Mouse (Mus musculus) embryonic facial prominence, embryonic 14.5 days (tissue): Measurements from ENCODE around the gene Vat1l. TPM values are rescaled to one million over a fixed set of nuclear protein-coding genes. Genes with fewer than 3 reads are reported as not detected.
A peak's percentile ranks its signal among the peaks of the same experiment; 100 is the strongest.

Experiments used
- ATAC-seq: fragments of 200-750 bp; cut with Nextera tagmentation; 2 replicates; pipeline ENCODE4 v1.8.0; 2017; ENCODE audit warnings: low read depth, moderate number of reproducible peaks, moderate TSS enrichment
- DNase-seq: peaks from one replicate; pipeline ENCODE4 v3.0.0-alpha.2; 2015; ENCODE audit warnings: low spot score
- H3K27ac ChIP-seq: fragments of 300-500 bp; sonication (generic); replicated peaks from 2 replicates; pipeline ENCODE4 v1.5.1; 2014; ENCODE audit warnings: low read depth, mild to moderate bottlenecking, low read length, moderate library complexity
- H3K27me3 ChIP-seq: fragments of 300-500 bp; sonication (generic); replicated peaks from 2 replicates; pipeline ENCODE4 v1.6.1; 2014; ENCODE audit warnings: low read length; ENCODE audit not compliant: control insufficient read depth, insufficient read depth
- H3K36me3 ChIP-seq: fragments of 300-500 bp; sonication (generic); 2 replicates; pipeline ENCODE4 v1.6.1; 2014; ENCODE audit warnings: low read length, mixed read lengths; ENCODE audit not compliant: control insufficient read depth, insufficient read depth
- H3K4me1 ChIP-seq: fragments of 300-500 bp; sonication (generic); 2 replicates; pipeline ENCODE4 v1.6.1; 2014; ENCODE audit warnings: antibody characterized with exemption, low read length; ENCODE audit not compliant: control insufficient read depth, insufficient read depth
- H3K4me2 ChIP-seq: fragments of 300-500 bp; sonication (generic); 2 replicates; pipeline ENCODE4 v1.6.1; 2014; ENCODE audit warnings: low read depth, mild to moderate bottlenecking, low read length, moderate library complexity, mixed read lengths
- H3K4me3 ChIP-seq: fragments of 300-500 bp; sonication (generic); 2 replicates; pipeline ENCODE4 v1.5.1; 2014; ENCODE audit warnings: low read depth, mild to moderate bottlenecking, low read length
- H3K9ac ChIP-seq: fragments of 300-500 bp; sonication (generic); 2 replicates; pipeline ENCODE4 v1.6.1; 2014; ENCODE audit warnings: low read depth, mild to moderate bottlenecking, low read length, moderate library complexity, mixed read lengths
- H3K9me3 ChIP-seq: fragments of 300-500 bp; sonication (generic); 2 replicates; pipeline ENCODE4 v1.6.1; 2016; ENCODE audit warnings: low read length; ENCODE audit not compliant: control insufficient read depth
- WGBS: fragments of 180-500 bp; shearing (Covaris S2); extraction: QIAGEN DNeasy Blood & Tissue Kit; methylation state at CpG from one replicate; pipeline ENCODE4 v1.1.7; 2014; 5-methylcytosine and 5-hydroxymethylcytosine counted together
- polyA plus RNA-seq: library from polyadenylated mRNA; unstranded; fragments of >200 nt; fragmentation: Nextera tagmentation; extraction: Ambion mirVana; gene quantifications from 2 replicates; pipeline ENCODE4 v1.2.1, GENCODE M21; 2014

The Vat1l gene
- polyA plus RNA-seq, 1 experiment from 2014 or later: 5.0 TPM

GRCm38 (mm10) chr8:114206421-114206983, 1.1 kb downstream of the Vat1l start:
- H3K4me2 ChIP-seq: peak overlapping the region; percentile 83
- DNase-seq: no peak

GRCm38 (mm10) chr8:114207026-114207425, 1.6 kb downstream of the Vat1l start:
- peaks cover 27% of the 10 kb centered on the region for H3K27me3 ChIP-seq
- 35% methylated on average over 4 of the region's 4 CpGs for WGBS

More at GRCm38 (mm10) chr8:114206421-114206983, 1.1 kb downstream of the Vat1l start:
- H3K4me3 ChIP-seq: peak overlapping the region; percentile 52
- no peak overlapping the region for H3K27ac ChIP-seq
- peaks cover 4% of the 10 kb centered on the region; the same call in 1 of the 2 replicates for H3K4me1 ChIP-seq
- H3K9me3 ChIP-seq: no peaks in the 10 kb centered on the region
- H3K9ac ChIP-seq: no peak overlapping the region
- WGBS: 4% methylated on average over 8 of the region's 8 CpGs
- peaks cover 27% of the 10 kb centered on the region for H3K27me3 ChIP-seq
- no peaks in the 10 kb centered on the region for H3K36me3 ChIP-seq
- no peak for ATAC-seq

GRCm38 (mm10) chr8:114220779-114221178, 15.4 kb downstream of the Vat1l start:
- Histone ChIP-seq H3K9me3 (no peaks in the 10 kb centered on the region), H3K27me3 (no peaks in the 10 kb centered on the region), H3K36me3 (no peaks in the 10 kb centered on the region), H3K4me1 (no peaks in the 10 kb centered on the region), H3K27ac (no peak overlapping the region), H3K9ac (no peak overlapping the region), H3K4me3 (no peak overlapping the region), H3K4me2 (no peak overlapping the region)
- WGBS: 86% methylated on average over 3 of the region's 3 CpGs
- ATAC-seq (no peak), DNase-seq (peak; percentile 49)

More at GRCm38 (mm10) chr8:114207026-114207425, 1.6 kb downstream of the Vat1l start:
- peaks cover 4% of the 10 kb centered on the region; the same call in 1 of the 2 replicates for H3K4me1 ChIP-seq
- H3K27ac ChIP-seq: no peak overlapping the region
- DNase-seq: no peak
- no peaks in the 10 kb centered on the region for H3K36me3 ChIP-seq
- peak overlapping the region; percentile 83 for H3K4me2 ChIP-seq
- ATAC-seq: no peak
- peak overlapping the region; percentile 52; the same call in 1 of the 2 replicates for H3K4me3 ChIP-seq
- no peaks in the 10 kb centered on the region for H3K9me3 ChIP-seq
- no peak overlapping the region for H3K9ac ChIP-seq

GRCm38 (mm10) chr8:114222001-114222400, 16.6 kb downstream of the Vat1l start:
- no peaks in the 10 kb centered on the region for H3K27me3 ChIP-seq
- H3K27ac ChIP-seq: no peak overlapping the region
- DNase-seq: no peak
- H3K4me2 ChIP-seq: no peak overlapping the region
- no peak overlapping the region for H3K9ac ChIP-seq
- no peaks in the 10 kb centered on the region for H3K36me3 ChIP-seq
- ATAC-seq: no peak
- WGBS: 79% methylated on average over 2 of the region's 2 CpGs
- no peaks in the 10 kb centered on the region for H3K9me3 ChIP-seq
- H3K4me1 ChIP-seq: no peaks in the 10 kb centered on the region
- no peak overlapping the region for H3K4me3 ChIP-seq

- DNase-seq: no peak
- Histone ChIP-seq H3K27me3 (no peaks in the 10 kb centered on the region), H3K36me3 (no peaks in the 10 kb centered on the region), H3K9me3 (no peaks in the 10 kb centered on the region), H3K4me1 (no peaks in the 10 kb centered on the region), H3K4me3 (no peak overlapping the region), H3K27ac (no peak overlapping the region), H3K9ac (no peak overlapping the region), H3K4me2 (no peak overlapping the region)
- ATAC-seq: no peak
- 88% methylated on average over 2 of the region's 2 CpGs for WGBS
These were observed 18.6 kb downstream of the Vat1l start for GRCm38 (mm10) chr8:114224001-114224400.

- DNase-seq (no peak), ATAC-seq (no peak)
- Histone ChIP-seq H3K27ac (no peak overlapping the region), H3K9ac (no peak overlapping the region), H3K9me3 (no peaks in the 10 kb centered on the region), H3K4me2 (no peak overlapping the region), H3K4me3 (no peak overlapping the region), H3K4me1 (no peaks in the 10 kb centered on the region), H3K36me3 (no peaks in the 10 kb centered on the region), H3K27me3 (no peaks in the 10 kb centered on the region)
- 78% methylated on average over 3 of the region's 3 CpGs for WGBS
These were observed 46.1 kb downstream of the Vat1l start for GRCm38 (mm10) chr8:114251321-114252065.

DNA sequence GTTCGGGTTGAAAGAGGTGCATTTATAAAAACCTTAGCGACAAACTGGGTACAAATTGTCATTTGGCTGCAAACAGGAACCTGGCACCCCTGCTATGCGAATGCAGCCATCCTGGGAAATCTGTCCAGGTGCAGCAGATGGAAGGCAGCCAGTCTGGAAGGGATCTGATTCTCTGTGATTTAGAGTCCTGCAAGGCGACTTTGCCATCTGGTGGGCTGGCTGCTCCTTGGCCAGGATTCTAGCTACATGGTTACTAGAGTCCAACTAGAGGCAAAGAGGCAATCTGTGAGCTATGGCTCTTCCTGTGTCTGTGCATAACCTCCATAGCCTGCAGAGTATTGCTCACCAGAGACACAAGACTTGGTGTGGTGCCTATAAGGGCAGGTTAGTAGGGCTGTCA, 53.3 kb downstream of the Vat1l start:
- DNase-seq (no peak), ATAC-seq (no peak)
- Histone ChIP-seq H3K36me3 (no peaks in the 10 kb centered on the region), H3K9me3 (no peaks in the 10 kb centered on the region), H3K4me3 (no peak overlapping the region), H3K27ac (no peak overlapping the region), H3K9ac (no peak overlapping the region), H3K4me1 (no peaks in the 10 kb centered on the region), H3K4me2 (no peak overlapping the region), H3K27me3 (no peaks in the 10 kb centered on the region)
- 80% methylated on average over 4 of the region's 4 CpGs for WGBS

DNA sequence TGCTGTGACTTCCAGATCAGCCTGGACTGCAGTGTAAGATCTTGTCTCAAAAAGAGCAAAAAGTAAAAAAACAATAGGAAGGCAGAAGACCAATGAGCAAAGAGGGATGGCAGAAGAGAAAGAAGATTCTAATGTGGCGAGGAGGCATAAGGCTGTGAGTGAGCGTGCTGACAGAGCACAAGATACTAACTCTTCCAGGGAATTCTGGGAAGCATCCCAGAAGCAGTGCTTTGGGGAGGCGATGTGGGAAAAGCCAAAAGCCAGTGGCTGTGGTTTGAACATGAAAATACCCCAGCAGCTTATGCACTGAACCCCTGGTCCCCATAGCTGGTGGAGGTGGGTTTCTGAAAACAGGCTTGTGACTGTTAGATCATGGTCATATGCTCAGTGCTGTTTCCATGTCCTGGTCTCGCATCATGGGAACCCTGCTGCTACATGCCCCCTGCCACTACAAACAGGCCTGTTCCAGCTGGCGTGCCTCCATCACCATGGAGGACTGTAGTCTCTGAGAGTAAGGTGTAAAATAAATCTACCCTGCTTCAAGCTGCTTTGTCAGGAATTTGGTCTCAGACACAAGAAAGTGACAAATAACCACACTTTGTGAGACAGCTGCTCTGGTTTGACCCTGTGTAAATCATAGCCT, 54.4 kb downstream of the Vat1l start:
- DNase-seq: no peak
- Histone ChIP-seq H3K4me1 (no peaks in the 10 kb centered on the region), H3K9me3 (no peaks in the 10 kb centered on the region), H3K27ac (no peak overlapping the region), H3K27me3 (no peaks in the 10 kb centered on the region), H3K4me3 (no peak overlapping the region), H3K4me2 (no peak overlapping the region), H3K36me3 (no peaks in the 10 kb centered on the region), H3K9ac (no peak overlapping the region)
- 68% methylated on average over 5 of the region's 5 CpGs for WGBS
- ATAC-seq: no peak
